Mouse (Mus musculus): ENCODE measurements at regions not wholly inside any gene's neighbourhood (a gene's known extent, or its start where the extent isn't known, plus 50 kb on each side); places are given as distances from the start of the nearest gene placed in this dataset.

DNA sequence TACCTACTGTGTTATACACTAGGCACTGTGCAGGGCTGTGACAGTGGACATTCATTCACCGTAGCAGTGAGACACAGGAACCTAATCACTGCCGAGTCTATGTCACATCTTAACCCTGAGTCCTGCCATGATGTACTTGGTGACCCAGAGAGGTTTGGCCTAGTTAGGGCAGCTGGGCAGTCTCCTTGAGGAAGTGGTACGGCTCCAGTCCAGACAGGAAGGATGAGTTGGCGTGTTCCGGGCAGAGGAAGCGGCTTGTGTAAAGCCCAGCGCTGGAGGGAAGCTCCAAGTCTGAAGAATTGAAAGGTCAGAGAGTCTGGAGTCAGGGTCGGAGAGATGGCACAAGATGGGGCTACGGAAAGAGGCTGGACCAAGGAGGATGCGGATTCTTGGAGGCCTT is 99.4 kb upstream of the Smim15 start:
- H3K9me3 ChIP-seq: no peaks in the 10 kb centered on the region
- peak overlapping the region; percentile 48 for H3K27ac ChIP-seq
- 78% methylated on average over 10 of the region's 10 CpGs for WGBS
- no peaks in the 10 kb centered on the region for H3K27me3 ChIP-seq (ENCODE audit: poor library complexity, severe bottlenecking)
- no peak overlapping the region for H3K4me3 ChIP-seq
- peaks cover 30% of the 10 kb centered on the region for H3K4me1 ChIP-seq
- no peaks in the 10 kb centered on the region for H3K36me3 ChIP-seq (replicated peaks)
- DNase-seq (ENCODE audit: extremely low spot score, low spot score): no peak

DNA sequence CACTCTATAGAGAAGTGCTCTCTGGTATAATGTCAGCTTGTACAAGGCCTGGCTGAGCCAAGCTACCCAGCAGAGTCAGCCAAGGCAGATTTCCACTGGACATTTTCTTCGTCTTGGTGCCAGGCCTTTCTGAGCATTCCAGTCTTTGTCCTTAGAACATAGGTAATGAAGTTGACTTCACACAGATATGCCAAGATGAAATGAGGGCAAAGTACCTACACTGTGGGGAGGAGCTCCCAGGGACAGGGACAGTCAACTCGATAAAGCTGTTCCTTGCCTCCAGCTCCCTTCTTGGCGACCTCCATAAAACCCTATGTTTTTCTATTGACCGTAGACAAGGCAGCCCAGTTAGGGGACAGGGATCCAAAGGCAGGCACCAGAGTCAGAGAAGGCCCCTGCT is 101.3 kb upstream of the Smim15 start:
- H3K9me3 ChIP-seq: no peaks in the 10 kb centered on the region
- no peak for DNase-seq (ENCODE audit: extremely low spot score, low spot score)
- 93% methylated on average over 4 of the region's 4 CpGs for WGBS
- H3K36me3 ChIP-seq (replicated peaks): no peaks in the 10 kb centered on the region
- no peaks in the 10 kb centered on the region for H3K27me3 ChIP-seq (ENCODE audit: poor library complexity, severe bottlenecking)
- H3K27ac ChIP-seq: no peak overlapping the region
- H3K4me1 ChIP-seq: peaks cover 26% of the 10 kb centered on the region
- H3K4me3 ChIP-seq: no peak overlapping the region

DNA sequence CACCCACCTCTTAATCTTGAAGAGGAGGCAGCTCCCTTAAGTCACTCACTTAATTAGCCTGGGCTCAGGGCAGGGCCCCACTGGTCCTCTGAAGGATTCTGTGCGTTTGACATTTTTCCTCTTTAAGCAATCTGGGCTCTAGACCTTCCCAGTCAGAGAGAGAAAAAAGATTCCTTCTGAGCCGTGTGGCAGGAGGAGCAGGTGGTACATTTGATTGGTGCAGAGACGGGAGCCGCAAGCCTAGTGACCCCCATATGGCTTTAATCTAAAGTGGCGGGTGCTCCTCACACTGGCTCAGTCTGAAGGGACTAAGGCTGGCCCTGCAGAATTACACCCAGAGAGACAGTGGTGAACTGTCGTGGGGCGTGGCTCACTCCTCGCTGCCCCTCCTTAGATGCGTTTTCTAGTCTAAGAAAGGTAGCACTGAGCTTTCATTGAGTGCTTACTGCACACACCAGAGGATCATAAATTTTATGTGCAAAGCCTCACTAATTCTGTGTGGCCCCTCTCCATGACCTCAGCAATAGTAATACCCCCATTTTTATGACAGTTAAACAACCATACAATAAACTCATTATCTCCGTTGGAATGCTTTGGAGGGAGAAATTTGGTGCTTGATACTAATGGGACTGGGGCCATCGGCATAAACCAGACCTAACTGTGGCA is 101.8 kb upstream of the Smim15 start:
- peaks cover 29% of the 10 kb centered on the region for H3K4me1 ChIP-seq
- no peaks in the 10 kb centered on the region for H3K9me3 ChIP-seq
- WGBS: 54% methylated on average over 11 of the region's 11 CpGs
- no peaks in the 10 kb centered on the region for H3K36me3 ChIP-seq (replicated peaks)
- no peak overlapping the region for H3K4me3 ChIP-seq
- H3K27me3 ChIP-seq (ENCODE audit: poor library complexity, severe bottlenecking): no peaks in the 10 kb centered on the region
- no peak overlapping the region for H3K27ac ChIP-seq
- no peak for DNase-seq (ENCODE audit: extremely low spot score, low spot score)

DNA sequence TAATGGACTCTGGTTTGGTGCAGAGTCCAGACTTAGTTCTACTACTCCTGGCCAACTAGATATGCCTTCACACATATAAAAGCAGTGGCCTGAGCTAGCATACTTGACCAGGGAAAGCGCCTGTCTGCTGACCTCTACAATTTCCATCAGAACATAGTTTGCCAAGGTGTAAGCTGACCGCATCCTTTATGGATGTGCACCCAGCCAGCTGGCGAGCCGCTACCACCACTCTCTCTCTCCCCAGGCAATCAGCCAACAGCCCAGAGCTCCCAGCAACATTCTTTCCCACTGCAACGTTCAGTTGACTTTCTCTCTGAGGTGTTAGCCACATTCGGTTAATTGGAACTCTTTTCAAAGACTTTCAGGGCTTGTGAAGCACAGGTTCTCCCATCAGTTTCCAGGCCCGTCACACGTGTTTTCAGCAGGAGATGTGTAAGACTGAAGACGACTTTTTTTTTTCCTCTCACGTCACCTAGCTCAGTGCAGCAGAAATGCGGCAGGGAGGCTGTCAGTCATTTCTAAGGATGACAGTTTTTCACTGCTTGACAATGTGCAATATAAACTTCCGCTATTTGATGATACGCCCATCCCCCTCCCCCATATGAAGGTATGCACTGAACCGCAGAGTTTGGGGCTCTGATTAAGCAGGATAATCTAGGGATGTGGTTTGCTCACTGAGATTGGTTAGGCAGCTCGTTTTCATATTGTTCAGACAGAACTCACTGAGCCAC is 104.2 kb upstream of the Smim15 start:
- Histone ChIP-seq H3K9me3 (no peaks in the 10 kb centered on the region), H3K27me3 (ENCODE audit: poor library complexity, severe bottlenecking) (no peaks in the 10 kb centered on the region), H3K4me1 (peaks cover 26% of the 10 kb centered on the region), H3K4me3 (no peak overlapping the region), H3K27ac (no peak overlapping the region), H3K36me3 (replicated peaks) (no peaks in the 10 kb centered on the region)
- WGBS: 73% methylated on average over 15 of the region's 15 CpGs
- DNase-seq (ENCODE audit: extremely low spot score, low spot score): no peak

DNA sequence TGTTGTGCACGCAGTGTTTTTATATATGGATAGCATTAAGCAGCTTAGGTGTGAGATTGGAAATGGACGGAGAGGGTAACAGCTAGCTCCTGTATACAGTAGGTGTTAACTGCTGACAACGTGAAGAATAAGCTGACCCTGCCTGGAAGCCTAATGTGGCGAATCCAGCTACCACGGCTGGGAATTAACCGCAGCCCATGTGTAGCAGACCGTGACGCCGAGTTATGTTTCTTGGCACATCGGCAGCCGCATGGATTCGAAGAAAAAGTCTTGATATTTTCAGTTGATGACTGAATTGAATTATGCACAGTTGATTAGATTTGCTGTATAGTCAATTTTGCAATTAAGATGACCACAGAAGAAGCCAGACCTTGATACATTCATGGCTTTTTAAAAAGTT is 108.6 kb upstream of the Smim15 start:
- H3K9me3 ChIP-seq: no peaks in the 10 kb centered on the region
- H3K4me1 ChIP-seq: peaks cover 35% of the 10 kb centered on the region
- WGBS: 90% methylated on average over 12 of the region's 12 CpGs
- H3K27ac ChIP-seq: no peak overlapping the region
- H3K27me3 ChIP-seq (ENCODE audit: poor library complexity, severe bottlenecking): peaks cover 11% of the 10 kb centered on the region; the same call in 1 of the 2 replicates
- no peak for DNase-seq (ENCODE audit: extremely low spot score, low spot score)
- H3K36me3 ChIP-seq (replicated peaks): no peaks in the 10 kb centered on the region
- H3K4me3 ChIP-seq: no peak overlapping the region

DNA sequence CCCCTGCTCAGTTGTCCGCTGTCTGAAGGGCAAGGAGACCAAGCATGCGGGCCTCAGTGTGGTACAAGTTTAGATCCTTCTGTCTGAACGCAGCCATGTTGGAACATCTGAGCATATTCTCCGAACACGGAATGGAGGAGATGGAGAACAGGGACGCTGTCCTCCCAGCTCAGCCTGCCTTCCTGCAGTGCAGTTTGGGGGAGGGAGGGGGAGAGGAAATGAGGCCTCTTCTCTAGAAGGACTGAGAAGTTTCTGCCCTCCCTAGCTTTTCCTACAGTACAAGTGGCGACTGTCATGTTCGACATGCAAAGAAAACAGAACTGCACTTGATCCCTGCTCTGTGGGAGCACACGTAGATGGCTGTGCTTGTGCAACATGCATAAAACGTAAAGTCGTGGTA is 109.6 kb upstream of the Smim15 start:
- peak overlapping the region; percentile 4; the same call in 1 of the 2 replicates for H3K4me3 ChIP-seq
- no peaks in the 10 kb centered on the region for H3K9me3 ChIP-seq
- peaks cover 11% of the 10 kb centered on the region; the same call in 1 of the 2 replicates for H3K27me3 ChIP-seq (ENCODE audit: poor library complexity, severe bottlenecking)
- peaks cover 38% of the 10 kb centered on the region for H3K4me1 ChIP-seq
- peak overlapping the region; percentile 70 for H3K27ac ChIP-seq
- no peaks in the 10 kb centered on the region for H3K36me3 ChIP-seq (replicated peaks)
- DNase-seq (ENCODE audit: extremely low spot score, low spot score): no peak
- 60% methylated on average over 11 of the region's 11 CpGs for WGBS

DNA sequence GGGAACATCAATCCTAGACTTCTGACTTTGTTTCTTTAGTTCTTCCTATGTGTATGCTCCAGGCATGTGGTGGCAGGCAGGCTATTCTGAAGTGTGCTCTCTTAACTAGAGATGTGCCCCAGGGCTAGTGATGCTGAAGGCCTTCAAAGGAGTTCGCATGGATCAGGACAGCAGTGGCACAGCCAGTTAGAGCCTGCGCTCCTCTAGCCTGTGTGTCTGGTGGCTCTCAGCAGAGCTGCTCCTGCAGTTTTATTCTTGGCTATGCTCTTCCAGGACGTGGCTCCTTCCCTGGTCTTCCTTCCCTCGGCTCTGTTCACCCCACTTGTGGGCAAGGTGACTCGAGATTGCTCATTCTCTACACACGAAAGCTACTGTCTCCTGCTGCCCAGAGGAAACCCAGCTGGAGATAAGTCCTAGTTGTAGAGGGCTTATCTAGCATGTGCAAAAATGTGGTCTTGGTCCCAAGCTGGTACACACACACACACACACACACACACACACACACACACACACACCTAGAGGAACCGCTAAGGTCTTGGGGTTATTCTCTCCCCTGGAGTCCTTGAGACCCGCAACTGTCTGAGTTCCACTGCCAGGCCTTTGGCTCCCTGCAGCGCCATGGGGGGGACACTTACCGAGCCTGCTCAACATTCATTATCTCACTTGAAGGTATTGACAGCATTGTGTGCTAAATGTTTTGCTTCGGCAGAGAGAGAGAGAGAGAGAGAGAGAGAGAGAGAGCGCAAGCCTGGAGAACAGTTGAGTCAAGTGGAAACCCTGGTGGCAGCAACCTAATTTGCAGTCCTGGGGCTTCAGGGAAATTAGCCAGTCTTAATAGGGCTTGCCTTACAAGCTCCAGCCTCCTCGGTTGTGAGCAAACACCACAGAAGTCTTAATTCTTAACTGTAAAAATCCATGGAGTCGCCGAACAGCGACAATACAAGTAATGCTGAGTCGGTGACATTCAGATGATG is 110.4 kb upstream of the Smim15 start:
- DNase-seq (ENCODE audit: extremely low spot score, low spot score): no peak
- Histone ChIP-seq H3K4me1 (peaks cover 39% of the 10 kb centered on the region), H3K27ac (peak overlapping the region; percentile 70), H3K27me3 (ENCODE audit: poor library complexity, severe bottlenecking) (peaks cover 11% of the 10 kb centered on the region; the same call in 1 of the 2 replicates), H3K4me3 (peak overlapping the region; percentile 4; the same call in 1 of the 2 replicates), H3K36me3 (replicated peaks) (no peaks in the 10 kb centered on the region), H3K9me3 (no peaks in the 10 kb centered on the region)
- WGBS: 45% methylated on average over 17 of the region's 17 CpGs

DNA sequence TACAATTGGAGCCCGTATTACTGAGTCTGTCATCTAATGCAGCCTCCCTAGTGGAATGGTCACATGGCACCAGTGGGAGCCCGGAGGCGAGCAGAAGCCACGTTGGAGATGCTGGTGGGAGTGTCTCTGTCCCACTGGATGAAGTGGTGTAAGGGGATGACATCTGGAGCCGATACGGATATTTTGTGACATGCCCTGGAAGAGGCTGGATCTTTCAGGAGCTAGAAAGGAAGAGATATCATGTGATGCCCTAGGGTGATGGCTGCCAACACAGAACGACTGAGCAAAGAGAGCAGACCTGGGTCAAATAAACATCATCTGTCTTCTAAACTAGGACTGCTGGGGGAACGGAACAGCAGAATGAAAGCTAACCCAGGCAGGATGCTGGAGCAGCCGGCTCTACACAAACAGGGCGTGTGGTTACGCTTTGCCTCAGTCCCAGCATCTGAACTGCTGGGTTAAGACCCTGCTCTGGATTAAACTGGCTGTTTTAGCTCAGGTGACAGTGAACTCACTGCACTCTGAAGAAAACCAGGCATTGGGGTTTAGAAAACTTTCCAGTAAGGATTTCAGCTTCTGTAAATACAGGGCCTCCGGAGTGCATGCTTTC is 111.7 kb upstream of the Smim15 start:
- no peaks in the 10 kb centered on the region for H3K36me3 ChIP-seq (replicated peaks)
- no peak overlapping the region for H3K4me3 ChIP-seq
- H3K27me3 ChIP-seq (ENCODE audit: poor library complexity, severe bottlenecking): peaks cover 11% of the 10 kb centered on the region; the same call in 1 of the 2 replicates
- peaks cover 37% of the 10 kb centered on the region for H3K4me1 ChIP-seq
- WGBS: 74% methylated on average over 12 of the region's 12 CpGs
- H3K27ac ChIP-seq: no peak overlapping the region
- DNase-seq (ENCODE audit: extremely low spot score, low spot score): no peak
- no peaks in the 10 kb centered on the region for H3K9me3 ChIP-seq

DNA sequence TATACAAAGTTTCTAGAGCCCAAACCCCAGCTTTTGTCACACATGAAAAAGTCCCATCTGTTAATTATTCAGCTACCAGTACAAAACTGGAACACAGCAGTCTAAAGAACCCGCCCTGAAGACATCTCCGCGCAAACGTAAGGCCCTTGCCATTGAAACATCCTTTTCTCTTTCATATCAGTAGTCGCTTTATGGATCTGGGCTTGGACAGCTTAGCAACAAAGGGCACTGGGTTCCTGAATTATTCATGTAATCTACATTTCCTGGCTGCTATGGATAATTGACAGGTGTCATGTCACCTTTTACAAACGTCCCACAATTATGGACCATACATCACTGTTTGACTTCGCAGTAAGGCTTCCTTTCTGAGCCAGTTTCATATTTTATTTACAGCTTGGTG is 113.0 kb upstream of the Smim15 start:
- DNase-seq (ENCODE audit: extremely low spot score, low spot score): no peak
- 88% methylated on average over 7 of the region's 7 CpGs for WGBS
- H3K27ac ChIP-seq: no peak overlapping the region
- peaks cover 35% of the 10 kb centered on the region for H3K4me1 ChIP-seq
- no peak overlapping the region for H3K4me3 ChIP-seq
- H3K9me3 ChIP-seq: no peaks in the 10 kb centered on the region
- H3K36me3 ChIP-seq (replicated peaks): no peaks in the 10 kb centered on the region
- H3K27me3 ChIP-seq (ENCODE audit: poor library complexity, severe bottlenecking): peaks cover 11% of the 10 kb centered on the region; the same call in 1 of the 2 replicates

DNA sequence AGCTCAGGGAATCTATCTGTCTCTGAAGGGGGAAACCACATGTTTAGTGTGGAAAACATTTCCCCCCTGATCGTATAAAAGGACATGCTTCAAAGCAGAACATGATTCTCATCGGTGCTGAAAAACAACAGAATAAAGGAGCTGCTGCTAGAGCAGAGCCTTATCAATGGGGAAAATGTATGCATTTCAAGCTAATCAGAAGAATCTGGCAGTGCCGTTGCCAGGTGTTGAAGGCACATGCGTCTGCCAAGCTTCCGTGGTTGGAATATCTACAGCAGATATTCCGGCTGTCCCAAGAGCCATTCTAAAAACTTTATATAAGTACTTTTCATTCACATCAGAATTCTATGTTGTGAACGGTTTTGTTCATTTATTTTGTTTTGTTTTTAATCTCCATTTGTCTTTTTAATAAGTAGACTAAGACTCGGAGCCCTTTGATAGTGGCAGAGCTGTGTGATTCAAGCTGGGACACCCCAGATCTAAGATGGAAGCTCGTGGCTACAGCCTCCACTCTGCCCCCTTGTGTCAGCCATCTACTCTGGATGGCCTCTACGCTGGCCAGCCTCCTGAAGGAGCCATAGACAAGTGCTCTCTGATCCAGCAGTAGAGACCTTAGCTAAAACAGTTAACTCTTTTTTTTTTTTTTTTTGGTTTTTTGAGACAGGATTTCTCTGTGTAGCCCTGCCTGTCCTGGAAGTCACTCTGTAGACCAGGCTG is 116.6 kb upstream of the Smim15 start:
- no peak for DNase-seq (ENCODE audit: extremely low spot score, low spot score)
- Histone ChIP-seq H3K4me1 (peaks cover 30% of the 10 kb centered on the region), H3K27me3 (ENCODE audit: poor library complexity, severe bottlenecking) (peaks cover under 1% of the 10 kb centered on the region; the same call in 1 of the 2 replicates), H3K9me3 (no peaks in the 10 kb centered on the region), H3K27ac (no peak overlapping the region), H3K4me3 (no peak overlapping the region), H3K36me3 (replicated peaks) (no peaks in the 10 kb centered on the region)
- 88% methylated on average over 10 of the region's 10 CpGs for WGBS

DNA sequence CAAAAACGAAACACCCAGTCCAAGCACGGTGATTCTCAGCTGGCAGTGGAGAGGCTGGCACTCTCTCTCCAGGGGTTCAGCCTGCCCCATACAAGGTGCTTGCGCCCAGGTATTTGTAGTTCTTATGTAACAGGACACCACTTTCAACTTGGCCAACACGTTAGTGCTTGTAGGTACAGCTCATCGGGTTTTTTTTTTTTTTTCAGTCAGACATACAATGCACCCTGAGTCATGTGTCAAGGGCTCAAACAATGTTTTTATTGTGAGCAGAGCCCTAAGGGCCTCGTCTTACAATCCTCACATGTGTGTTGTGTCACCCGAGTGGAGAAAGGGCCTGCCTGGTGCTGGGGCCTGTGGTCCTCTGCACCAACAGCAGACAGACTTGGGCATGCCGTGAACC is 118.8 kb upstream of the Smim15 start:
- H3K27ac ChIP-seq: no peak overlapping the region
- no peak for DNase-seq (ENCODE audit: extremely low spot score, low spot score)
- H3K27me3 ChIP-seq (ENCODE audit: poor library complexity, severe bottlenecking): no peaks in the 10 kb centered on the region
- no peaks in the 10 kb centered on the region for H3K9me3 ChIP-seq
- H3K4me3 ChIP-seq: no peak overlapping the region
- H3K36me3 ChIP-seq (replicated peaks): no peaks in the 10 kb centered on the region
- peaks cover 26% of the 10 kb centered on the region for H3K4me1 ChIP-seq
- 68% methylated on average over 8 of the region's 8 CpGs for WGBS

All from forebrain, embryonic 10.5 days (tissue).